ENCODE assay signal across 17 mouse cellular contexts in genomic region chr16:37855583-37855982, GRCm38 (mm10). TPM values are rescaled to one million over a fixed set of nuclear protein-coding genes. Genes with fewer than 3 reads are reported as not detected.
DNase-seq lines count a peak whose midpoint lies in the region; ATAC-seq and TF ChIP-seq lines count a peak whose summit lies in the region.
"Had no signal": no experiment of that assay in that cellular context is flagged by ENCODE, and none has a peak within 500 bp of the region (broad histone marks: within the 10 kb centered on the region; RNA-seq: fewer than 3 reads in every experiment).

No protein-coding gene starts in this region.

- no peaks in the 10 kb centered on the region for H3K27me3 ChIP-seq in kidney, adult 2 months (replicated peaks; ENCODE audit: control insufficient read depth, insufficient read depth, low read length)
- no peaks in the 10 kb centered on the region for H3K27me3 ChIP-seq in embryonic facial prominence, embryonic 10.5 days (replicated peaks; ENCODE audit: low read depth, poor library complexity, severe bottlenecking)
- H3K27me3 ChIP-seq in stomach, embryonic 14.5 days (ENCODE audit: control insufficient read depth, insufficient read depth, low read length) = no peaks in the 10 kb centered on the region
- H3K27me3 ChIP-seq in forebrain, embryonic 12.5 days = no peaks in the 10 kb centered on the region
- H3K27me3 ChIP-seq: embryonic facial prominence, embryonic 12.5 days; embryonic facial prominence, embryonic 15.5 days; forebrain, embryonic 15.5 days; hindbrain, embryonic 12.5 days; hindbrain, embryonic 15.5 days had no signal

- peaks cover 19% of the 10 kb centered on the region for H3K4me1 ChIP-seq in kidney, adult 2 months (ENCODE audit: control insufficient read depth, insufficient read depth, low read length)
- peaks cover 53% of the 10 kb centered on the region for H3K4me1 ChIP-seq in embryonic facial prominence, embryonic 10.5 days
- 0 out of 2 replicates have a peak, but pooled peaks cover 4% of the 10 kb centered on the region for H3K4me1 ChIP-seq in stomach, embryonic 14.5 days (ENCODE audit: control insufficient read depth, insufficient read depth, low read length)
- no peaks in the 10 kb centered on the region for H3K4me1 ChIP-seq in forebrain, embryonic 12.5 days
- H3K4me1 ChIP-seq: forebrain, embryonic 15.5 days; hindbrain, embryonic 12.5 days had no signal

- H3K36me3 ChIP-seq in kidney, adult 2 months (ENCODE audit: control insufficient read depth, insufficient read depth, low read length) = no peaks in the 10 kb centered on the region
- H3K36me3 ChIP-seq in embryonic facial prominence, embryonic 10.5 days (replicated peaks) = no peaks in the 10 kb centered on the region
- no peaks in the 10 kb centered on the region for H3K36me3 ChIP-seq in stomach, embryonic 14.5 days (ENCODE audit: control insufficient read depth, insufficient read depth, low read length)
- H3K36me3 ChIP-seq in forebrain, embryonic 12.5 days (replicated peaks) = no peaks in the 10 kb centered on the region
- H3K36me3 ChIP-seq: embryonic facial prominence, embryonic 12.5 days; embryonic facial prominence, embryonic 15.5 days; forebrain, embryonic 15.5 days; hindbrain, embryonic 12.5 days; hindbrain, embryonic 15.5 days had no signal

- ATAC-seq in stomach, embryonic 14.5 days (ENCODE audit: insufficient number of reproducible peaks, insufficient read depth, low FRiP score, low read depth) = 0 out of 2 replicates have a peak, but pooled peaks have one; percentile 54
- ATAC-seq in forebrain, embryonic 12.5 days (ENCODE audit: low FRiP score) = no peak
- ATAC-seq: CD4-positive, CD25-positive, alpha-beta regulatory T cell, adult 4 months; forebrain, embryonic 15.5 days had no signal

- H3K27ac ChIP-seq in kidney, adult 2 months (ENCODE audit: insufficient read depth, low read depth, low read length) = peak overlapping the region; percentile 96; the same call in 1 of the 2 replicates
- 0 out of 2 replicates have a peak overlapping the region, but pooled peaks have one; percentile 10 for H3K27ac ChIP-seq in embryonic facial prominence, embryonic 10.5 days (replicated peaks)
- H3K27ac ChIP-seq in stomach, embryonic 14.5 days (ENCODE audit: low read length) = no peak overlapping the region
- no peak overlapping the region for H3K27ac ChIP-seq in forebrain, embryonic 12.5 days
- H3K27ac ChIP-seq: embryonic facial prominence, embryonic 12.5 days; embryonic facial prominence, embryonic 15.5 days; forebrain, embryonic 15.5 days; hindbrain, embryonic 12.5 days; hindbrain, embryonic 15.5 days had no signal

- 77% methylated on average over 8 of the region's 8 CpGs for WGBS in kidney, adult 2 months
- 69% methylated on average over 8 of the region's 8 CpGs for WGBS in embryonic facial prominence, embryonic 10.5 days
- WGBS in stomach, embryonic 14.5 days = 37% methylated on average over 8 of the region's 8 CpGs
- WGBS in forebrain, embryonic 12.5 days = 81% methylated on average over 8 of the region's 8 CpGs

- TF ChIP-seq POLR2A in kidney, adult 2 months (IDR thresholded peaks at IDR 0.05; ENCODE audit: low read depth, low read length) = no peak

- no peak for DNase-seq in kidney, adult 2 months
- DNase-seq in kidney, postnatal 4 days = no peak
- DNase-seq in embryonic facial prominence, embryonic 10.5 days (ENCODE audit: low spot score) = no peak
- DNase-seq in cerebellum, postnatal 14 days = no peak
- DNase-seq: adrenal gland, postnatal 14 days; cerebellum, adult 11 months; cerebellum, adult 9-11 months; gastrocnemius, postnatal 25 days; heart, adult 18-20 months had no signal

- H3K4me2 ChIP-seq in stomach, embryonic 14.5 days (replicated peaks; ENCODE audit: low read depth, low read length) = no peak overlapping the region
- no peak overlapping the region for H3K4me2 ChIP-seq in forebrain, embryonic 12.5 days
- H3K4me2 ChIP-seq: embryonic facial prominence, embryonic 12.5 days; embryonic facial prominence, embryonic 15.5 days; forebrain, embryonic 15.5 days; hindbrain, embryonic 12.5 days; hindbrain, embryonic 15.5 days had no signal

- H3K4me3 ChIP-seq in kidney, adult 2 months (ENCODE audit: insufficient read depth, low read depth, low read length) = no peak overlapping the region
- no peak overlapping the region for H3K4me3 ChIP-seq in embryonic facial prominence, embryonic 10.5 days
- H3K4me3 ChIP-seq in stomach, embryonic 14.5 days (ENCODE audit: low read depth, low read length) = no peak overlapping the region
- H3K4me3 ChIP-seq in forebrain, embryonic 12.5 days (replicated peaks) = no peak overlapping the region
- H3K4me3 ChIP-seq: embryonic facial prominence, embryonic 12.5 days; embryonic facial prominence, embryonic 15.5 days; forebrain, embryonic 15.5 days; hindbrain, embryonic 12.5 days; hindbrain, embryonic 15.5 days had no signal

- no peaks in the 10 kb centered on the region for H3K9me3 ChIP-seq in embryonic facial prominence, embryonic 10.5 days
- no peaks in the 10 kb centered on the region for H3K9me3 ChIP-seq in stomach, embryonic 14.5 days (ENCODE audit: control insufficient read depth, low read depth, low read length)
- H3K9me3 ChIP-seq in forebrain, embryonic 12.5 days = no peaks in the 10 kb centered on the region
- H3K9me3 ChIP-seq: embryonic facial prominence, embryonic 12.5 days; embryonic facial prominence, embryonic 15.5 days; forebrain, embryonic 15.5 days; hindbrain, embryonic 12.5 days; hindbrain, embryonic 15.5 days had no signal

- H3K9ac ChIP-seq in stomach, embryonic 14.5 days (replicated peaks; ENCODE audit: low read depth, low read length) = no peak overlapping the region
- no peak overlapping the region for H3K9ac ChIP-seq in forebrain, embryonic 12.5 days
- H3K9ac ChIP-seq: embryonic facial prominence, embryonic 12.5 days; embryonic facial prominence, embryonic 15.5 days; forebrain, embryonic 15.5 days; hindbrain, embryonic 12.5 days; hindbrain, embryonic 15.5 days had no signal

- TF ChIP-seq CTCF in kidney, adult 2 months (conservative IDR thresholded peaks at IDR 0.05; ENCODE audit: insufficient read depth, insufficient read length, low read depth, low read length) = no peak

RNA-seq across cellular contexts. Expression of gene Gm36028, which starts 5.4 kb away (rescaled TPM):
- polyA plus RNA-seq in kidney, adult 2 months (2012; rRNA removed) = 1.5 and 1.8 TPM in 2 replicates
- 0.62 and 0.85 TPM in 2 replicates for polyA plus RNA-seq in embryonic facial prominence, embryonic 10.5 days (2016; fragmentation: Nextera tagmentation; extraction: Ambion mirVana)
- polyA plus RNA-seq in stomach, embryonic 14.5 days (2014; fragmentation: Nextera tagmentation; extraction: Ambion mirVana) = not detected in 2 replicates
- polyA plus RNA-seq in forebrain, embryonic 12.5 days (2016; fragmentation: Nextera tagmentation; extraction: Ambion mirVana) = 0.17 and 0.29 TPM in 2 replicates
- polyA plus RNA-seq: CD4-positive, CD25-positive, alpha-beta regulatory T cell, adult 4 months had no signal

RNA-seq across cellular contexts. Expression of gene Lrrc58, which starts 12.6 kb away (rescaled TPM):
- 23.3 and 25.9 TPM in 2 replicates for polyA plus RNA-seq in kidney, adult 2 months (2012; rRNA removed)
- 68.3 and 68.9 TPM in 2 replicates for polyA plus RNA-seq in embryonic facial prominence, embryonic 10.5 days (2016; fragmentation: Nextera tagmentation; extraction: Ambion mirVana)
- 61.2 and 64.2 TPM in 2 replicates for polyA plus RNA-seq in stomach, embryonic 14.5 days (2014; fragmentation: Nextera tagmentation; extraction: Ambion mirVana)
- 65.8 and 70.1 TPM in 2 replicates for polyA plus RNA-seq in forebrain, embryonic 12.5 days (2016; fragmentation: Nextera tagmentation; extraction: Ambion mirVana)

Comparison
In these comparisons a context has a peak if more than half of its experiments do, and no peak if none do; other contexts are left out.
1. H3K27ac ChIP-seq: peak in kidney, adult 2 months (single experiment) and embryonic facial prominence, embryonic 10.5 days (single experiment); none in stomach, embryonic 14.5 days (single experiment) and forebrain, embryonic 12.5 days (single experiment).